Mouse (Mus musculus) spleen, postnatal 10 days (tissue): ENCODE measurements around the gene Ankrd6.
A peak's percentile ranks its signal among the peaks of the same experiment; 100 is the strongest.

ENCODE experiments used
- DNase-seq, 2 experiments: peaks; one replicate each; pipeline ENCODE4 v3.0.0; 2021 to 2022; ENCODE audit warnings: low spot score in 2 of 2

Ankrd6 gene

DNA sequence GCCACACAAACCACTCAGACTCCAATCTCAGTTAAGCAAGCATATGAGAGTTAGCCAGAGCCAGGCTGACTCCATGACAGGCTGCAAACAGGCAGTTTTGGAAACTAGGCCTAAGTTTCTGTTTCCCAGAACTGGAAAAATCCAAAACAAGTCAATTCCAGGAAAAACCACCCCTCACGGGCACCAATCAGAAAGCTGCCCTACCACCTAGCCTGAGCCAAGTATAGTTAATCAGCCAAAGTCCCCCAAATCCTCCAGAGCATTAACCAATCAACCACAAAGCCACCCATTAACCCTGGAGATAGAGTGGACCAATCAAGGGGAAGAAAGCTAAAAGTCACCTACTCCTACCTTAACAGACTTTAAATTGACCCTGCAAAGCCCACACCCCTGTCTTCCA is 163.5 kb downstream of the Ankrd6 start:
- no peak for DNase-seq

DNA sequence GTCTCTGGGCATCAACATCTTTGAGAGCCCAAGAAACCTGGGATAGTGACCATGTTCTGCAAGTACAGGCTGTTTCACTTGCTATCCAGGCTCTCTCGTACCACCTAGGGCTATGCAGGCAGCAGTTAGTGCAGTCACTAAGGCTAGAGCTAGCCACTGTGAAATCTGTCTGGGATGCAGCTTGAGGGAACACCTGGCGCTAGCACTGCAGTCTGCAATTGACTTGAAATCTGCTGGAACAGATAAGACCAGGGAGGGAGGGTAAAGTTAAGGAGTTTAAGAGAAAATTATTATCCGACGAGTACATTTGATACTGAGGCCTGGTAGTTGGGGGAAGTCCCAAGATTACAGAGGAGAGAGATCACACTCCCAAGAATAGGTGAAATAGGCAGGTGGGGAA is 170.6 kb downstream of the Ankrd6 start:
- DNase-seq = no peak

DNA sequence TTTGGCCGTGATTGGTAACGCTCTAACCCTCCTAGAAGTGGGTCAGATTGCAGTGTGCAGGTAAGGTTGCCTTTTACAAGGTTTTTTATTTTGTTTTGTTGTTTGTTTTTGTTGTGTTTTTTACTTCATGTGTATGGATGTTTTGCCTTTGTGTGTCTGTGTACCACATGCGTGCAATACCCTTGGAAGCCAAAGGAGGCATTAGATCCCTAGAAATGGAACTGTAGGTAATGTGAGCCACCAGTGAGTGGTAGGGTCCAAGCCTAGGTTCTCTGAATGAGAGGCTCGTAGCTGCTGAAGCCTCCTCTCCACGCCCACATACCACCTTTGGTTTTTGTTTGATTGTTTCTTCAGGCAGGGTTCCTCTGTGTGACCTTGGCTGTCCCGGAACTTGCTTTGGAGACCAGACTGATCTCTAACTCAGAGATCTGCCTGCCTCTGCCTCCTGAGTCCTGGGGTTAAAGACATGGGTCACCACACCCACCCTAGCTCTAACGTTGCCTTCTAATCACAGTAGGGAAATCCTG is 180.3 kb downstream of the Ankrd6 start:
- DNase-seq = no peak

DNA sequence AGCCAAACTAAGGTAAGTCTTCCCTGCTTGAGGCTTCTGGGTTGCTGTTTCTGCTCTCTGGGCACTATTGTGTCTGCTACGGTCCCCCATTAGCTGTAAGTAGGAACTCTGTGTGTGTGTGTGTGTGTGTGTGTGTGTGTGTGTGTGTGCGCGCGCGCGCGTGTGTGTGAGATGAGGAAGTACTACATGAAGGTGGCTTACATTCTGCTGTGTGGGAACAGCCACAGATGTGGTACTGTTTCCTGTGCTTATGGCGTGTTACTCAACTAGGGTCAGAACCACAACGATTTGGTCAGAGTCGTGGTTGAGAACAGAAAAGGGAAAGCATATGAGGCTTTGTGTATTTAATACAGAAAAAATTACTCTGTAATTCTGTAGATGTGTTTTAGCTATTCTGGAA is 182.6 kb downstream of the Ankrd6 start:
- DNase-seq = peak; percentile 6 to 53

DNA sequence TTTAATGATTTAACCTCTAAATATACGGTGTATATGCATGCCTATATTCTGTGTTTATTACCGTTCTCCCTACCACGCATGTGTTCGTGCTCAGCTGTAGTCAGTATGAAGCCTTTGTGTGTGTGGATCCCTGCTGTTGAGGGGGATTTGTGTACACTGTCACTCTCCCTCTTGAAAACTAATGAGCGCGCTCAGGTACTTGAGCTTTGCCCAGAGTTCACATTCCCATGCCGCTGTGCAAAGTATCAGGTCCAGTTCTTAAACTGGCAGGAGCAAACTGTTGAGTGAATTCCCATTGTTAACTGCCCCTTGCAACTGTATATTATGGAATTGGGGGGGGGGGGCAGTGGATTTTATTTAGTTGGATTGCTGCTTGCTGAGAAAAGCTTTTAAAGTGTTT is 183.2 kb downstream of the Ankrd6 start:
- no peak for DNase-seq

DNA sequence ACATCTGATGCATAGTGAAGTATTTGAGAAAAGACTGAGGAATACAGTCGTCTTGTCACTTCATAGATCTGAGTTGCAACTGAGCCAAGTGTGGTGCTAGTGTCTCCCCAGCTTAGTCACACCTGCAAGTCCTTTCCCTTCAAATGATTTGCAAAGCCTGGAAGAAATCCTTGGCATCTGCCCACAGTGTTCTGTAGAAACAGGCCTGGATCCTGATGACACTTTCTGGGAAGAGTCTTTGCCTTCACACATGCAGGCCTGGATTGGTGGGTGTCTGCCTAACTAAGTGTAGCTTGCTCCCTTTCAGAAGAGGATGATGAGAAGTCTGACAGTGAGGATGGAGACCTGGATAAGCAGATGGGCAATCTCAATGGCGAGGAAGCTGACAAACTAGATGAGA is 193.2 kb downstream of the Ankrd6 start:
- DNase-seq = no peak
